Mouse (Mus musculus) stomach, embryonic 16.5 days (tissue): Measurements from ENCODE around the gene Crb3. TPM values are rescaled to one million over a fixed set of nuclear protein-coding genes. Genes with fewer than 3 reads are reported as not detected.

Experiments used
- ATAC-seq: fragments of 200-750 bp; cut with Nextera tagmentation; 2 replicates; pipeline ENCODE4 v1.8.0; 2017; ENCODE audit warnings: moderate number of reproducible peaks, moderate TSS enrichment; ENCODE audit not compliant: insufficient read depth, low FRiP score
- H3K27ac ChIP-seq: fragments of 300-500 bp; sonication (generic); 2 replicates; pipeline ENCODE4 v1.5.1; 2014; ENCODE audit warnings: low read length
- H3K27me3 ChIP-seq: fragments of 300-500 bp; sonication (generic); 2 replicates; pipeline ENCODE4 v1.6.1; 2014; ENCODE audit warnings: low read length, control low read depth, mixed read lengths; ENCODE audit not compliant: control insufficient read depth, insufficient read depth
- H3K36me3 ChIP-seq: fragments of 300-500 bp; sonication (generic); 2 replicates; pipeline ENCODE4 v1.6.1; 2014; ENCODE audit warnings: low read length; ENCODE audit not compliant: control insufficient read depth, insufficient read depth
- H3K4me1 ChIP-seq: fragments of 300-500 bp; sonication (generic); 2 replicates; pipeline ENCODE4 v1.6.1; 2014; ENCODE audit warnings: low read length, control low read depth, mixed read lengths; ENCODE audit not compliant: control insufficient read depth, insufficient read depth
- H3K4me2 ChIP-seq: fragments of 300-500 bp; sonication (generic); 2 replicates; pipeline ENCODE4 v1.6.1; 2014; ENCODE audit warnings: low read depth, low read length, mixed read lengths
- H3K4me3 ChIP-seq: fragments of 300-500 bp; sonication (generic); replicated peaks from 2 replicates; pipeline ENCODE4 v1.5.1; 2014; ENCODE audit warnings: mild to moderate bottlenecking, low read length
- H3K9ac ChIP-seq: fragments of 300-500 bp; sonication (generic); 2 replicates; pipeline ENCODE4 v1.6.1; 2014; ENCODE audit warnings: low read length
- H3K9me3 ChIP-seq: fragments of 300-500 bp; sonication (generic); replicated peaks from 2 replicates; pipeline ENCODE4 v1.6.1; 2016; ENCODE audit warnings: low read length, control low read depth; ENCODE audit not compliant: control insufficient read depth
- WGBS: fragments of 180-500 bp; shearing (Covaris S2); extraction: QIAGEN DNeasy Blood & Tissue Kit; methylation state at CpG from one replicate; pipeline ENCODE4 v1.1.7; 2014; 5-methylcytosine and 5-hydroxymethylcytosine counted together
- polyA plus RNA-seq: library from polyadenylated mRNA; unstranded; fragments of >200 nt; fragmentation: Nextera tagmentation; extraction: Ambion mirVana; gene quantifications from 2 replicates; pipeline ENCODE4 v1.2.1, GENCODE M21; 2015

Crb3 gene
- polyA plus RNA-seq, 1 experiment from 2014 or later: 62.6 TPM

DNA sequence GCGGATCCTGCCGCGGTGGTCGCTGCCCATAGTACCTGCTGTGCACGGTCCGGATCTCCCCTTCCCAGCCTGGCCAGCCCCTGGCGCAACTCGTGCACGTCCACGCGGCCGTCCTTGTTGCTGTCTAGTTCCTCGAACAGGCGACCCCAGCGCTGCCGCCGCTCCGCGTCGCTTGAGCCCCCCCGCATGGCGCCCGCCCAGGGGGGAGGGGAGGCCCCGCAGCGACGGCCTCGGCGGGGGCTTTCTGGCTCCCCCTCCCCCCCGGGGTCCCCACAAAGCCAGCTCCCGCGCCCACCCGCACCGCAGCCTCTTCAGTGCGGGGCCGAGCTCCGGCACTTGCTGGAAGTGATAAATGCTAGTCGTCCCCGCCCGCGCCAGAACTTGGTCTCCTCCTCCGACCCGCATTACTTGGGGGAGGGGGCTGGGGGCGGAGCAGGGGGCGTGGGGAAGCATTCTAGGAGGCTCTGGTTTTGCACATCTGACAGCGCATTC is 627 bp downstream of the Crb3 start, which contains the start of gene Slc25a23:
Slc25a23 (minus strand) TSS at position 378 of the 492 bp plus-strand sequence.
- peak within 1 kb of the TSS; percentile 94 for H3K4me2 ChIP-seq
- no peaks in the 10 kb centered on the region for H3K36me3 ChIP-seq
- WGBS: under 1% methylated on average over 42 of the region's 45 CpGs
- peak within 1 kb of the TSS; percentile 87 for H3K27ac ChIP-seq
- H3K27me3 ChIP-seq: peaks cover 18% of the 10 kb centered on the region
- H3K9ac ChIP-seq: peak within 1 kb of the TSS; percentile 86
- peak; percentile 44; the same call in 1 of the 2 replicates for ATAC-seq
- peak within 1 kb of the TSS; percentile 78 for H3K4me3 ChIP-seq
- H3K9me3 ChIP-seq: no peaks in the 10 kb centered on the region
- H3K4me1 ChIP-seq: peaks cover 12% of the 10 kb centered on the region; the same call in 1 of the 2 replicates

DNA sequence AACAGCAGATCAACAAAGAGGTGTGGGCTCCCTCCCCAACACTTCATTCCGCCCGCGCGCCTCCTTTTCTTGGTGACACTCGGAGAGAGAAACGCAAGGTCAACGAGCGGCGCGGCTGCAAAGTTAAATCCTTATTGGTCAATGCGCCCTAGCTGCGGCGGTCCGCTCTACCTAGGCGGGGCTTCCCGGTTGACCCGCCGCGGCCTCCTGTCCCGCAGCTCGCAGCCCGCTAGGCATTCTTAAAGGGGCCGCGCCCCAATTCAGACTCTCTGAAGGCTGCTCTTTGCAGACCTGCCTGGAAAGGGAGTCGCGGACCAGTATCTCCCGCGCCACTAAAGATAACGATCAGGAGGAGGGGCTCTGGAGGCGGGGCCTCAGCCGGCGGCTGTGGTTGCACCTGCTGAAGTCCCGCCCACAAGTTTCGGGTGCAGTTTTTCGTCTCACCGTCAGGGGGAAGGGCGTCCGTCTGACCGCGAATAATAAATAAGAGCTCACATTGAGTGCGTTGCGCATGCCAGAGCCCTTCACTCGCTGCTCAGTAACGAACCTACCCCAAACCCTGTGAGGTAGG is 1.4 kb downstream of the Crb3 start:
- Histone ChIP-seq H3K9ac (peak overlapping the region; percentile 61), H3K4me2 (peak overlapping the region; percentile 94)
- peak; percentile 86 for ATAC-seq

DNA sequence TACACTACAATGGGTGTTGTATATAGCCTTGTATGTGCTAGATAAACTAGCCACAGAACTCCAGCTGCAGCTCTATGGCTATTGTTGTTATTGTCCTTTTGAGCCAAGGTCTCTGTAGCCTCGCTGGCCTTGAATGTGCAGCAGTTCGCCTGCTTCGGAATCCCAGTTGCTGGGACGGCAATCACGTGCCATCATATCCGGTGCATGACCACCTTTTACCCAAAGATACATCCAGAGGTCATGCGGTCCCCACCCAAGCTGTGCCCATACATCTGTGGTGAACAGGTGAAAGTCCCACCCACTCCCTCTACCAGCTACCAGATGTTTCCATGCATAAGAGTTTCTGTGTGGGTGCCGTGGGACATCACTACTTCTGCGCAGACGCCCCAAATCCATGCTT is 2.2 kb downstream of the Crb3 start:
- WGBS: 33% methylated on average over 10 of the region's 10 CpGs
- Histone ChIP-seq H3K4me3 (peak overlapping the region; percentile 78), H3K9me3 (no peaks in the 10 kb centered on the region), H3K4me1 (peaks cover 12% of the 10 kb centered on the region; the same call in 1 of the 2 replicates), H3K27ac (peak overlapping the region; percentile 72; the same call in 1 of the 2 replicates), H3K36me3 (no peaks in the 10 kb centered on the region), H3K4me2 (peak overlapping the region; percentile 94), H3K27me3 (peaks cover 18% of the 10 kb centered on the region), H3K9ac (no peak overlapping the region)
- no peak for ATAC-seq

More for the DNA sequence above, 1.4 kb downstream of the Crb3 start:
- H3K4me3 ChIP-seq: peak overlapping the region; percentile 78
- peaks cover 18% of the 10 kb centered on the region for H3K27me3 ChIP-seq
- H3K27ac ChIP-seq: peak overlapping the region; percentile 87
- peaks cover 12% of the 10 kb centered on the region; the same call in 1 of the 2 replicates for H3K4me1 ChIP-seq
- under 1% methylated on average over 44 of the region's 44 CpGs for WGBS
- no peaks in the 10 kb centered on the region for H3K9me3 ChIP-seq
- no peaks in the 10 kb centered on the region for H3K36me3 ChIP-seq

DNA sequence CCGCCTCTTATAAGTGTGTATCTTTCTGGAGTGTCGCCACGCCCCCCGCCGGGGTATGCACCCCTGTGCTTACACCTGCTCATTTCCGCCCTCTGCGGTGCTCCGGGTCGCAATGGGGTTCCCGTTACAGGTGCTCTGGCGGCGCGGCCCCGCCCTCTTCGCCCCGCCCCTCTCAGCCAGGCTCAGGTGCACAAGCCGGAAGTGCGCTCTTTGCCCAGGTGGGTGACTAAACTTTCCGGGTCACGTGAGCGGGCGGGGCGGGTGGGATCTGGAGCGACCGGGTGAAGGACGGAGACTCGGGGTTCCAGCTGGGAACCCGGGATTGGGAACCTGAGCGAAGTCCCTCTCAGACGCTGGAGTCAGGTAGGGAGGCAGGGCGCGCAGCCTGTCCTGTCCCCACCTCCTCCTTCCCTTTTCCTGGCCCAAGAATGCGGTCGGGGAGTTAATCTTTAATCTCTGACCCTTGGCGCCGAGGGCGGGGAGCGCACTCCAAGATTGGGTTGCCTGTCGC is 3.2 kb downstream of the Crb3 start:
- WGBS: 1% methylated on average over 39 of the region's 39 CpGs
- Histone ChIP-seq H3K36me3 (no peaks in the 10 kb centered on the region), H3K9me3 (no peaks in the 10 kb centered on the region), H3K4me2 (peak overlapping the region; percentile 49), H3K4me3 (peak overlapping the region; percentile 60), H3K9ac (peak overlapping the region; percentile 75), H3K27ac (peak overlapping the region; percentile 90), H3K4me1 (peaks cover 12% of the 10 kb centered on the region; the same call in 1 of the 2 replicates), H3K27me3 (peaks cover 18% of the 10 kb centered on the region)
- ATAC-seq: peak; percentile 74

DNA sequence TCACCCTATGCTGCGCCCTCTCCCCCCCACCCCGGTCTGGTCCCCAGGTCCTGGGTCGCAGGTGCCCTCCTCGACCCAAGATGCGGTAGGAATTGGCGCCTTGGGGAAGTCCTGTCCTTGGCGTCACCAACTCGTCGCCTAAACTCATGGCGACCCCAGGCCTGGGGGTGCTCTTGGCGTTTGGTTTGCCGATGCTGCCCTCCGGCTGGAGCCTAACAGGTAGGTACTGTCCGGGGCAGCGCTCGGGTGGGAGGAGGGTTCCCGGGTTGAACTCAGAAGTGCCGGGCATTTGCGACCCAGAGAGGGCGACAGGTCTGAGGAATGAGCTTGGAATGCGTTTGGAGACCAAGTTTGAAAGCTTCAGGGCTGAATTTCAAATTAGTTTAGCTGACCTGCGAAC is 3.6 kb downstream of the Crb3 start:
- Histone ChIP-seq H3K4me2 (peak overlapping the region; percentile 49), H3K9ac (peak overlapping the region; percentile 75), H3K27ac (peak overlapping the region; percentile 90), H3K4me1 (peaks cover 12% of the 10 kb centered on the region; the same call in 1 of the 2 replicates), H3K4me3 (peak overlapping the region; percentile 60), H3K9me3 (no peaks in the 10 kb centered on the region), H3K27me3 (peaks cover 18% of the 10 kb centered on the region), H3K36me3 (no peaks in the 10 kb centered on the region)
- WGBS: 2% methylated on average over 22 of the region's 22 CpGs
- ATAC-seq: no peak

DNA sequence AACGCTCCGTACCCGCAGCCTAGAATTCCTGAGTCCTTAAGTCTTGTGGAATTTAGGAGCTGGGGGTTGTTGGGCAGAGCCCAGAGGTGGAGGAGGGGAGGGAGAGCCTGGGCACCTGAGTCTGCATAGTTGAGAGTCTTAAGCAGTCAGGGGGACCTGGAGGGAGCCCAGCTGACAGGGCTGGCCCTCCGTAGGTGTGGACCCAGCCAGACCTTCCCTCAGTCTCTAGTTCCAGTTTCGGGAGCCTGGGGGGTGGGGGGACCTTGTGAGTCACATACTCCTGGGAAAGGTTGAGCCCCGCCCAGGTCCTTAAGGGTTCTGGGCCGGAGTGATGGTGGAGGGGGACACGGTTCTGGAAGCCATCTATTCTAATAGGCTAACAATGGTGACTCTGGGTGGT is 4.1 kb downstream of the Crb3 start:
- Histone ChIP-seq H3K4me2 (peak overlapping the region; percentile 49), H3K9ac (peak overlapping the region; percentile 75), H3K27me3 (peaks cover 18% of the 10 kb centered on the region), H3K9me3 (no peaks in the 10 kb centered on the region), H3K4me1 (peaks cover 12% of the 10 kb centered on the region; the same call in 1 of the 2 replicates), H3K4me3 (peak overlapping the region; percentile 60), H3K27ac (peak overlapping the region; percentile 90; the same call in 1 of the 2 replicates), H3K36me3 (no peaks in the 10 kb centered on the region)
- 14% methylated on average over 8 of the region's 8 CpGs for WGBS
- no peak for ATAC-seq

DNA sequence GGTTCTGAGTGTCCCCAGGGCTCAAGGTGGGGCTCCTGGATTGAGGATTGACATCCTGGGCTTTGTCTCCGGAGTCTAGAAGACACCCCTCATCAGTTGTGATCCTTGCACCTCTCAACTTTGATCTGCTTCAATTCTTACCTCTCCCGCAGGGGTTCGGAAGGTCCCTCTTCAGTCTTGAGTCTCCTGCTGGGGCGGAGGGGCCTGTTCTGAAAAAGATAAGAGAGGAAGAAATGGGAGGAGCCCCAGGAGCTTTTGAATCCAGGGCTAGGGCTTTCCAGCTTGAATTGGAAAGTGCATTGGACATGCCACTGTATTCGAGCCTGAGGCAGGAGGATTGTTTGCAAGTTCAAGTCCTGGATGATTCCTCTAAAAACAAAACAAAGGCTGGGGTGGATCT is 8.0 kb downstream of the Crb3 start:
- 54% methylated on average over 5 of the region's 5 CpGs for WGBS
- Histone ChIP-seq H3K4me2 (no peak overlapping the region), H3K9me3 (no peaks in the 10 kb centered on the region), H3K4me3 (no peak overlapping the region), H3K9ac (no peak overlapping the region), H3K27me3 (peaks cover 14% of the 10 kb centered on the region), H3K27ac (no peak overlapping the region), H3K4me1 (no peaks in the 10 kb centered on the region), H3K36me3 (no peaks in the 10 kb centered on the region)
- no peak for ATAC-seq

DNA sequence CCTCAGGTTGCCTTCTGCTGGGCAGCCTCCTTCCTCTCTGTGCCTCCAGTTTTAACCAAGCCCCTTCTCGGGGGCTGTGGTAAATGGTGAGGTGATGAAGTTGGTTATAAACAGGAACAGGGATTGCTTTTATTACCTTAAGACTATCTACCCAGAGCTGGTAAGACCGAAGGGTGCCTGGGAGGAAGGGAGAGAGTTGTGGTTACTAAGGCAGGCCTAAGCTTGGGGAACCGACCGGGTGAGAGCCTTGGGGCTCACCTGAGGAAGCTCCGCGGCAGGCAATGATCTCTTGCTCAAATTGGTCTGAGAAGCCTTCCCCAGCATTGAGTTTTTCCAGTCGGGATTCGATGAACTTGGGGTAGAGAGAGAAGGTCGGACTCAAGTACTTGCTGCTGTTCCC is 11.4 kb downstream of the Crb3 start:
- no peaks in the 10 kb centered on the region for H3K4me1 ChIP-seq
- peak overlapping the region; percentile 24 for H3K4me3 ChIP-seq
- no peaks in the 10 kb centered on the region for H3K9me3 ChIP-seq
- 11% methylated on average over 9 of the region's 9 CpGs for WGBS
- peak overlapping the region; percentile 66 for H3K27ac ChIP-seq
- H3K27me3 ChIP-seq: no peaks in the 10 kb centered on the region
- ATAC-seq: no peak
- H3K4me2 ChIP-seq: peak overlapping the region; percentile 43
- H3K9ac ChIP-seq: peak overlapping the region; percentile 23
- no peaks in the 10 kb centered on the region for H3K36me3 ChIP-seq

DNA sequence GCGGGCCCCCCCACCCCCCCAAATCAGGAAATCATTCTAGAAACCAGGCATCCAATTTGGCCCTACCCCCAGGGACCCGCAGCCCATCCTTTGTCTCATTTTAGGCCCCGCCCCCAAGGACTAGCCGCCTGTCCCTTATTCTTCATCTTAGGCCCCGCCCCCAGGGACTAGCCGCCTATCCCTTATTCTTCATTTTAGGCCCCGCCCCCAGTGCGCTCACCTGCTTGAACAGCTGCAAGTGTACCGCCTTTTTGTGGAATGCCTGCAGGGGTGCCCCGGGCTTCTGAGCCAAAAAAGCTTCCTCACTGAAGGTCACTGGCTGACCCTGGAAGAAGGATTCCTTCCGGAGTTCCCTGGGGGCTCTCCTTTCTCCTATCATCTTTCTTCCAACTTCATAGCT is 11.8 kb downstream of the Crb3 start:
- no peaks in the 10 kb centered on the region for H3K27me3 ChIP-seq
- H3K27ac ChIP-seq: no peak overlapping the region; the same call in 1 of the 2 replicates
- H3K4me1 ChIP-seq: no peaks in the 10 kb centered on the region
- H3K4me3 ChIP-seq: peak overlapping the region; percentile 24
- no peaks in the 10 kb centered on the region for H3K36me3 ChIP-seq
- peak overlapping the region; percentile 23 for H3K9ac ChIP-seq
- WGBS: 5% methylated on average over 11 of the region's 11 CpGs
- H3K4me2 ChIP-seq: peak overlapping the region; percentile 43
- no peaks in the 10 kb centered on the region for H3K9me3 ChIP-seq
- peak; percentile 84 for ATAC-seq
